Mouse (Mus musculus) midbrain, postnatal 0 days (tissue): ENCODE results near the gene Ube2e3. TPM values are rescaled to one million over a fixed set of nuclear protein-coding genes. Genes with fewer than 3 reads are reported as not detected.

Experiments
- ATAC-seq: fragments of 200-750 bp; cut with Nextera tagmentation; 2 replicates; pipeline ENCODE4 v1.8.0; 2017; ENCODE audit warnings: moderate number of reproducible peaks, mild to moderate bottlenecking, moderate TSS enrichment, moderate library complexity; ENCODE audit not compliant: low FRiP score
- DNase-seq: peaks from one replicate; pipeline ENCODE4 v3.0.0-alpha.2; 2015; ENCODE audit warnings: low spot score
- H3K27ac ChIP-seq: fragments of 300-500 bp; sonication (generic); 2 replicates; pipeline ENCODE4 v1.5.1; 2014; ENCODE audit warnings: low read depth, mild to moderate bottlenecking, low read length, mixed read lengths
- H3K27me3 ChIP-seq: fragments of 300-500 bp; sonication (generic); 2 replicates; pipeline ENCODE4 v1.6.1; 2014; ENCODE audit warnings: low read length, control low read depth, mixed read lengths; ENCODE audit not compliant: insufficient read depth
- H3K36me3 ChIP-seq: fragments of 300-500 bp; sonication (generic); 2 replicates; pipeline ENCODE4 v1.6.1; 2014; ENCODE audit warnings: low read length, control low read depth, mixed read lengths; ENCODE audit not compliant: insufficient read depth
- H3K4me1 ChIP-seq: fragments of 300-500 bp; sonication (generic); 2 replicates; pipeline ENCODE4 v1.6.1; 2014; ENCODE audit warnings: mild to moderate bottlenecking, control low read depth, antibody characterized with exemption, low read length, mixed read lengths; ENCODE audit not compliant: insufficient read depth
- H3K4me2 ChIP-seq: fragments of 300-500 bp; sonication (generic); 2 replicates; pipeline ENCODE4 v1.6.1; 2014; ENCODE audit warnings: low read depth, mild to moderate bottlenecking, low read length, mixed read lengths; ENCODE audit not compliant: poor library complexity, severe bottlenecking
- H3K4me3 ChIP-seq: fragments of 300-500 bp; sonication (generic); 2 replicates; pipeline ENCODE4 v1.5.1; 2014; ENCODE audit warnings: low read depth, mild to moderate bottlenecking, low read length, moderate library complexity
- H3K9ac ChIP-seq: fragments of 300-500 bp; sonication (generic); replicated peaks from 2 replicates; pipeline ENCODE4 v1.6.1; 2014; ENCODE audit warnings: mild to moderate bottlenecking, low read length, moderate library complexity, mixed read lengths; ENCODE audit not compliant: poor library complexity, severe bottlenecking
- H3K9me3 ChIP-seq: fragments of 300-500 bp; sonication (generic); 2 replicates; pipeline ENCODE4 v1.6.1; 2016; ENCODE audit warnings: low read length, control low read depth
- CTCF ChIP-seq: IDR thresholded peaks from 2 replicates; pipeline ENCODE4 v1.5.1; 2016; ENCODE audit warnings: antibody characterized with exemption, mild to moderate bottlenecking
- WGBS: fragments of 180-500 bp; shearing (Covaris S2); extraction: QIAGEN DNeasy Blood & Tissue Kit; methylation state at CpG from one replicate; pipeline ENCODE4 v1.1.7; 2014; 5-methylcytosine and 5-hydroxymethylcytosine counted together
- polyA plus RNA-seq: library from polyadenylated mRNA; unstranded; fragments of >200 nt; fragmentation: Nextera tagmentation; extraction: Ambion mirVana; gene quantifications from 2 replicates; pipeline ENCODE4 v1.2.1, GENCODE M21; 2015
- total RNA-seq: library from RNA; depleted of rRNA; stranded (reverse); fragments of >200 nt; gene quantifications from 2 replicates; pipeline ENCODE4 v1.2.3, GENCODE M21; 2014; rRNA removed

The Ube2e3 gene
- total RNA-seq (196 and 228 TPM in 2 replicates), polyA plus RNA-seq (179 and 200 TPM in 2 replicates)

DNA sequence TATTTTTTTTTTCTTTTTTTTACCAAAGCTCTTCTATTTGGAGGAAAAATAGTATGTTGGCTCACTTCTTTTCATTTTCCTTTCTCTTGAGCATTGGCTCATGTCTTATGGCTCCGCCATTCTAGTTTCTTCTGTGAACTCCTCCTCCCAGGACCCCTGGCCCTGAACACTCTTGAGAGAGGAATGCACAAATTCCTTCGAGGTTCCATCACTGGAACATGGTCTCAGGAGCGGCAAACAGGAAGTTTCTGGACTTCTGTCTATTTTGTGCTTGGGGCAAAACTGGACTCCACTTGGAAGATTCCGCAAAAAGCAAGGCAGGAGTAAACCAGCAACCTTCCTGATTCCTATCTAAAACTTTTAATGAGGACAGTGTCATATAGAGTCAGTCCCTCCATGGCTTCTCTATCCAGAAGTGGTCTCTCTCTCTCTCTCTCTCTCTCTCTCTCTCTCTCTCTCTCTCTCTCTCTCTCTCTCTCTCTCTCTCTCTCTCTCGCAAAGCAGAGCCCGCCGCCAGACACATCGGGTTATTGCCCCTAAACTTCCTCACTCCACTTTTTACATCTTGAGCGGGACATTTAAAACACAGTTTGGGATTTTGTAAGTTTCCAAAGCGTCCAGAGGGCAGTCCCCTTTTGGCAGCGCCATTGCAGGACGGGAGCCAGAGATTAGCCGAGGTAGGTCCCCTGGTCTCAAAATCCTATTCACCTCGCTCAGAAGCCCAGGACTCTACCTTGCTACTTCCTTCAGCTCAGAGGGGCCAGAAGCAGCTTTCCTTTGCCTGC lies at the start of gene Ube2e3:
Gene Ube2e3, plus strand, starts transcription at position 399 of the 785 bp plus-strand sequence.
- H3K27ac ChIP-seq, result peak within 1 kb of the TSS; percentile 83
- H3K9me3 ChIP-seq, result no peaks in the 10 kb centered on the region
- no peaks in the 10 kb centered on the region; the same call in 1 of the 2 replicates for H3K4me1 ChIP-seq
- H3K9ac ChIP-seq, result peak within 1 kb of the TSS; percentile 87
- H3K36me3 ChIP-seq, result no peaks in the 10 kb centered on the region; the same call in 1 of the 2 replicates
- H3K4me3 ChIP-seq, result peak within 1 kb of the TSS; percentile 64
- WGBS, result 19% methylated on average over 14 of the region's 14 CpGs
- peak within 1 kb of the TSS; percentile 82 for H3K4me2 ChIP-seq
- no peak for ATAC-seq
- no peaks in the 10 kb centered on the region for H3K27me3 ChIP-seq
- no peak for DNase-seq
- no peak for TF ChIP-seq CTCF

GRCm38 (mm10) chr2:78829887-78830286 lies 38.0 kb upstream of the Ube2e3 start:
- Histone ChIP-seq H3K9me3 (no peaks in the 10 kb centered on the region), H3K27me3 (no peaks in the 10 kb centered on the region), H3K27ac (no peak overlapping the region), H3K4me3 (no peak overlapping the region), H3K9ac (no peak overlapping the region), H3K36me3 (no peaks in the 10 kb centered on the region), H3K4me1 (no peaks in the 10 kb centered on the region), H3K4me2 (no peak overlapping the region)
- no peak for TF ChIP-seq CTCF
- DNase-seq (no peak), ATAC-seq (no peak)
- WGBS, result 94% methylated on average over 3 of the region's 3 CpGs

DNA sequence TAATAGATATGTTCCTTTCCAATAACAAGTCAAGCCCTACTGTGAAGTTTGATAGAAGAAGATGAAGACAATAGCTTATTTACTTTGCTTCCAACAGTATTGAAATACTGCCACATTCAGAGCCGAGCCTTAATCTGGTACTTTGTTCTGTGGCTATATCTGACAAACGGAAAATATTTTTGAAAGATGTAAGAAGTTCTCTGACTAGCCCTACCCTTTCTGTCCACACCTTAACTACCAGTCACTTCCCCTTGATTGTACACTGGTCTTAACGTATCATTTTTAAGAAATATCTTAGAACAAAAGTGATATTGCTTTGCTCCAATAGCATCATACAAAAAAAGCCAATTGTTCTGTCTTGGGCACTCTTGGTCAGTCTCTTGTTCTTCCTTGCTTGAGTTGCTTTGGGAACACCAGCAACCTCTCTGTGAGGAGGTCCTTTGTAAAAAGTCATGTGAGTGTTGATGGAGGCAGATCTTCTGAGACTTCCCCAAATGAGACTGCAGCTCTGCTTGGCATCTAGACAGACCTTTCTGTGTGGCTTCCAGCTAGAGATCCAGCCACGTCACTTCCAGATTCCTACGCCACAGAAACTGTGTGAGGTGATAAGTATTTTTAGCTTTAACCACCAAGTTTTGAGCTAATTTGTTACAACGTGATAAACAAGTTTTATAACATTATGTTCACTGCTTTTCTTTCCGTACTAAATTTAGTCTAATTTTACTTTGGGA lies 26.3 kb upstream of the Ube2e3 start:
- H3K4me1 ChIP-seq, result no peaks in the 10 kb centered on the region
- H3K9me3 ChIP-seq, result no peaks in the 10 kb centered on the region
- no peak overlapping the region for H3K4me2 ChIP-seq
- H3K4me3 ChIP-seq, result no peak overlapping the region
- H3K27ac ChIP-seq, result no peak overlapping the region
- TF ChIP-seq CTCF, result no peak
- DNase-seq (no peak), ATAC-seq (no peak)
- 90% methylated on average over 7 of the region's 7 CpGs for WGBS
- H3K36me3 ChIP-seq, result no peaks in the 10 kb centered on the region
- no peaks in the 10 kb centered on the region for H3K27me3 ChIP-seq
- H3K9ac ChIP-seq, result no peak overlapping the region

DNA sequence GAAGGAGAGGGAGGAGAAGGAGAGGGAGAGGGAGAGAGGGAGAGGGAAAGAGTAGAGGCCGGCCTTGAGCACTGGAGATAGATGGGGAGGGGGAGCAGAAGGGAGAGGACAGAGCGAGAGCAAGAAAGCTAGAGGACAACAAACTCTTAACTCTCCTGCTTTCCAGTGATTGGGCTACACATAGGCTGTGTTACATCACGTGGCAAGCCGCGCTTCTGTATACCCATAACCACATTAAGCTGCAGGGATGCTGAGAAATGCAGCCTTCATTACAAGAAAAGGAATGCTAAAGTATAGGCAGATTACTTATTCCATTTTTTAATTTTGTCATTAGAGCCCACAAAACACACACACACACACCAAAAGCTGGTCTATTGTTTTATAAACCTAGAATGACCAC lies 23.6 kb upstream of the Ube2e3 start:
- TF ChIP-seq CTCF, result no peak
- Histone ChIP-seq H3K4me2 (no peak overlapping the region), H3K9ac (no peak overlapping the region), H3K4me1 (no peaks in the 10 kb centered on the region), H3K4me3 (no peak overlapping the region), H3K9me3 (no peaks in the 10 kb centered on the region), H3K36me3 (no peaks in the 10 kb centered on the region), H3K27me3 (no peaks in the 10 kb centered on the region), H3K27ac (no peak overlapping the region)
- ATAC-seq (no peak), DNase-seq (no peak)
- 89% methylated on average over 5 of the region's 5 CpGs for WGBS

GRCm38 (mm10) chr2:78845274-78845673 lies 22.6 kb upstream of the Ube2e3 start:
- Histone ChIP-seq H3K27ac (no peak overlapping the region), H3K4me3 (no peak overlapping the region), H3K4me2 (no peak overlapping the region), H3K9ac (no peak overlapping the region), H3K27me3 (no peaks in the 10 kb centered on the region), H3K4me1 (no peaks in the 10 kb centered on the region), H3K9me3 (no peaks in the 10 kb centered on the region), H3K36me3 (no peaks in the 10 kb centered on the region)
- DNase-seq (no peak), ATAC-seq (no peak)
- 86% methylated on average over 12 of the region's 12 CpGs for WGBS
- TF ChIP-seq CTCF, result no peak

DNA sequence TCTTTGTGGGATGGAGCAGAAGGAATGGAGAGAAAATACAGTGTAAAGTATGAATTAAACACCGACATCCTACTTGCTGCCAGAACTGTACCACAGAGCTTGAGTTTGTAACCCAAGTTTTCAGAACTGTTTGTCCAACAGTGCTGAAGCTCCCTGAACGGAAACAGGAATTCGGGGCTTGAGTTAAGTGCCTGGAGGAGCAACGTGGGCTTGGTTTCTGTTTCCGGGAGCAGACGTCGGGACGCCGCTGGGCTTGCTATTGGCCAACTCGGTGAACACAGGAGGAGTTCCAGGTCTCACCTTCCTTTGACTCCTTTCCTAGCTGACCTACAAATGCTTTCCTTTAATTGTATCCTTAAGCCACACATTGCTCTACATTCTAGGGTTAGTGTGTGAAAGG lies 22.2 kb upstream of the Ube2e3 start:
- no peak overlapping the region for H3K9ac ChIP-seq
- no peak overlapping the region for H3K4me3 ChIP-seq
- TF ChIP-seq CTCF, result no peak

More for the DNA sequence above, 22.2 kb upstream of the Ube2e3 start:
- H3K4me1 ChIP-seq, result no peaks in the 10 kb centered on the region
- 92% methylated on average over 10 of the region's 10 CpGs for WGBS
- no peaks in the 10 kb centered on the region for H3K9me3 ChIP-seq
- no peaks in the 10 kb centered on the region for H3K36me3 ChIP-seq
- ATAC-seq (no peak), DNase-seq (no peak)
- H3K27ac ChIP-seq, result no peak overlapping the region
- no peak overlapping the region for H3K4me2 ChIP-seq
- no peaks in the 10 kb centered on the region for H3K27me3 ChIP-seq
